Mouse (Mus musculus) MEL (cell line): ENCODE measurements at regions not wholly inside any gene's neighbourhood (a gene's known extent, or its start where the extent isn't known, plus 50 kb on each side); places are given as distances from the start of the nearest gene placed in this dataset.

ENCODE experiments used
- CTCF ChIP-seq, 3 experiments: IDR thresholded peaks in 2 of 3; conservative IDR thresholded peaks in 1 of 3; 2 replicates each; pipeline ENCODE4 v1.5.1; 2011 to 2012; ENCODE audit warnings: low read length in 3 of 3, low read depth in 2 of 3, mild to moderate bottlenecking in 2 of 3, improper control_type of control experiment in 1 of 3, inconsistent platforms in 1 of 3, mixed read lengths in 1 of 3, moderate library complexity in 1 of 3; ENCODE audit not compliant: control insufficient read depth in 1 of 3, insufficient read depth in 1 of 3, poor library complexity in 1 of 3, severe bottlenecking in 1 of 3
- EP300 ChIP-seq, 2 experiments: IDR thresholded peaks; 2 replicates each; pipeline ENCODE4 v1.6.1; 2011; ENCODE audit warnings: improper control_type of control experiment in 2 of 2, low read length in 2 of 2, low read depth in 1 of 2, mild to moderate bottlenecking in 1 of 2
- HCFC1 ChIP-seq: IDR thresholded peaks from 2 replicates; pipeline ENCODE4 v1.6.1; 2012; ENCODE audit warnings: low read depth, mild to moderate bottlenecking, inconsistent platforms, low read length, improper control_type of control experiment, moderate library complexity
- MAFK ChIP-seq: IDR thresholded peaks from 2 replicates; pipeline ENCODE4 v1.6.1; 2011; ENCODE audit warnings: low read depth, mild to moderate bottlenecking, low read length, improper control_type of control experiment, borderline replicate concordance
- MAX ChIP-seq: IDR thresholded peaks from 2 replicates; pipeline ENCODE4 v1.6.1; 2011; ENCODE audit warnings: low read length, improper control_type of control experiment
- NRF1 ChIP-seq: IDR thresholded peaks from 2 replicates; pipeline ENCODE4 v1.6.1; 2014; ENCODE audit warnings: low read depth, mild to moderate bottlenecking, inconsistent platforms, low read length, improper control_type of control experiment, moderate library complexity; ENCODE audit not compliant: poor library complexity, insufficient read depth, severe bottlenecking
- POLR2A ChIP-seq, 2 experiments: IDR thresholded peaks; 2 replicates each; pipeline ENCODE4 v1.6.1; 2011 to 2012; ENCODE audit warnings: low read length in 2 of 2, mild to moderate bottlenecking in 2 of 2, control low read depth in 1 of 2, improper control_type of control experiment in 1 of 2, low read depth in 1 of 2, moderate library complexity in 1 of 2; ENCODE audit not compliant: control insufficient read depth in 1 of 2, insufficient read depth in 1 of 2, poor library complexity in 1 of 2
- SIN3A ChIP-seq: IDR thresholded peaks from 2 replicates; pipeline ENCODE4 v1.6.1; 2012; ENCODE audit warnings: low read length, improper control_type of control experiment, inconsistent platforms
- TCF12 ChIP-seq: IDR thresholded peaks from 2 replicates; pipeline ENCODE4 v1.6.1; 2014; ENCODE audit warnings: low read depth, mild to moderate bottlenecking, inconsistent platforms, low read length, improper control_type of control experiment, moderate library complexity
- UBTF ChIP-seq: IDR thresholded peaks from 2 replicates; pipeline ENCODE4 v1.6.1; 2012; ENCODE audit warnings: low read depth, mild to moderate bottlenecking, inconsistent platforms, low read length, improper control_type of control experiment, moderate library complexity, borderline replicate concordance; ENCODE audit not compliant: insufficient read depth
- ZC3H11A ChIP-seq: IDR thresholded peaks from 2 replicates; pipeline ENCODE4 v1.6.1; 2012; ENCODE audit warnings: low read depth, mild to moderate bottlenecking, inconsistent platforms, low read length, improper control_type of control experiment

DNA sequence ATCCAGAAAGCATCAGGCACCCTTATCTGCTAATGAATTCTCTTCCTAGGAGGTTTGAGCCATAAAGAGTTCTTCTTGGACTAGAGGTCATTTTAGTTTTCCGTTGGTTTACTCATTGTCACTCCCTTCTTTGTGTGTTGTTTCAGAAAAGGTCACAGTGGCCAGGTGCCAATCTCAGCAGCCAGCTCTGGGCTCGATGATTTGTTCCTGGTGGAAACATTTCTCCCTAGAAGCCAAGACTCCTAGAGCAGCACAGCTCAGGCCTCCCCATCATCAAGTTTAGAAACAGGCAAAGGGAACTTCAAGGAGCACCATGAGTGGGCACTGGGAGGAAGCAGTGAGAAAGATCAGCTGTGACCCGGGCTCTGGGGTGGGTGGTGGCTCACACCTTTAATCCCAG lies 132.3 kb upstream of the Fbxo11 start:
- TF ChIP-seq MAFK (no peak), CTCF (IDR thresholded peaks at IDR 0.05 in 2 of 3, conservative IDR thresholded peaks at IDR 0.05 in 1 of 3; ENCODE audit: control insufficient read depth in 1 of 3, insufficient read depth in 1 of 3, low read depth in 2 of 3, low read length in 3 of 3, poor library complexity in 1 of 3, severe bottlenecking in 1 of 3) (no peak), POLR2A (IDR thresholded peaks at IDR 0.05; ENCODE audit: control insufficient read depth in 1 of 2, insufficient read depth in 1 of 2, low read depth in 1 of 2, low read length in 2 of 2, poor library complexity in 1 of 2) (no peak), HCFC1 (no peak), ZC3H11A (no peak), MAX (no peak), EP300 (IDR thresholded peaks at IDR 0.05; ENCODE audit: low read depth in 1 of 2, low read length in 2 of 2) (no peak), SIN3A (no peak), NRF1 (no peak), TCF12 (no peak), UBTF (no peak)
